Mouse (Mus musculus) myocyte (in vitro differentiated cells): ENCODE measurements around the gene Agtr1b.

Experiments used
- CEBPB ChIP-seq: IDR thresholded peaks from 2 replicates; pipeline ENCODE4 v1.6.1; 2011; ENCODE audit warnings: mild to moderate bottlenecking, moderate library complexity; ENCODE audit not compliant: poor library complexity, insufficient read depth, severe bottlenecking
- E2F4 ChIP-seq: IDR thresholded peaks from one replicate; pipeline ENCODE4 v1.6.1; 2011; ENCODE audit warnings: mild to moderate bottlenecking, control low read depth, moderate library complexity; ENCODE audit not compliant: insufficient read depth
- MAX ChIP-seq: IDR thresholded peaks from one replicate; pipeline ENCODE4 v1.6.1; 2011; ENCODE audit warnings: low read depth, mild to moderate bottlenecking, control low read depth
- POLR2A ChIP-seq: IDR thresholded peaks from one replicate; pipeline ENCODE4 v1.6.1; 2011; ENCODE audit warnings: low read depth, mild to moderate bottlenecking, control low read depth, moderate library complexity; ENCODE audit not compliant: insufficient read length
- POLR2AphosphoS2 ChIP-seq: IDR thresholded peaks from one replicate; pipeline ENCODE4 v1.6.1; 2011; ENCODE audit warnings: low read depth, control low read depth; ENCODE audit not compliant: insufficient read length
- REST ChIP-seq: IDR thresholded peaks from one replicate; pipeline ENCODE4 v1.6.1; 2011; ENCODE audit warnings: mild to moderate bottlenecking, control low read depth, moderate library complexity; ENCODE audit not compliant: insufficient read depth, insufficient read length
- SRF ChIP-seq: IDR thresholded peaks from one replicate; pipeline ENCODE4 v1.6.1; 2011; ENCODE audit warnings: low read depth; ENCODE audit not compliant: control insufficient read depth, insufficient read length
- USF1 ChIP-seq: IDR thresholded peaks from one replicate; pipeline ENCODE4 v1.6.1; 2011; ENCODE audit warnings: low read depth, mild to moderate bottlenecking, control low read depth, moderate library complexity

- TF ChIP-seq POLR2A (no peak), USF1 (no peak), E2F4 (no peak), MAX (no peak), CEBPB (no peak), SRF (no peak), POLR2AphosphoS2 (no peak), REST (no peak)
These were observed 85.2 kb downstream of the Agtr1b start for GRCm38 (mm10) chr3:20281796-20282195.
